Mouse (Mus musculus): ENCODE data around the gene Klhl40.

The Klhl40 gene

DNA sequence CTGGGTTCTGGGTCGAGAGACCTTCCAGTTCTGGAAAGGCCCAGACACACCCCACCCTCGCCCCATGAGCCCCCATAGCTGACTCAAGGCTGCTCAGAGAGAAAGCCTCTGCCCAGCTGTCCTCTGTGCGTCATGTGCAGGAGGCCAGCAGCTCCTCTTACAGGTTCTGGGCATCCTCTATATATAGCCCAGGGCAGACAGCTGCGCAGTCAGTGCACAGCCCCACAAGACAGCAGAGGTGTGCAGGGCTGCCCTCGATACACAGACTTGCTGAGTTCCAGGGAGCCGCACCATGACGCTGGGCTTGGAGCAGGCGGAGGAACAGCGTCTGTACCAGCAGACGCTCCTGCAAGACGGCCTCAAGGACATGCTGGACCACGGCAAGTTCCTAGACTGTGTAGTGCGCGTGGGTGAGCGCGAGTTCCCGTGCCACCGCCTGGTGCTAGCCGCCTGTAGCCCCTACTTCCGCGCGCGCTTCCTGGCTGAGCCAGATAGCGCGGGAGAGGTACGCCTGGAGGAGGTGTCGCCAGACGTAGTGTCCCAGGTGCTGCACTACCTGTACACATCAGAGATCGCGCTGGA, at the start of gene Klhl40:
Klhl40 (plus strand) TSS at position 124 of the 582 bp plus-strand sequence.
- no peak for DNase-seq (ENCODE audit: low spot score in 2 of 2)

DNA sequence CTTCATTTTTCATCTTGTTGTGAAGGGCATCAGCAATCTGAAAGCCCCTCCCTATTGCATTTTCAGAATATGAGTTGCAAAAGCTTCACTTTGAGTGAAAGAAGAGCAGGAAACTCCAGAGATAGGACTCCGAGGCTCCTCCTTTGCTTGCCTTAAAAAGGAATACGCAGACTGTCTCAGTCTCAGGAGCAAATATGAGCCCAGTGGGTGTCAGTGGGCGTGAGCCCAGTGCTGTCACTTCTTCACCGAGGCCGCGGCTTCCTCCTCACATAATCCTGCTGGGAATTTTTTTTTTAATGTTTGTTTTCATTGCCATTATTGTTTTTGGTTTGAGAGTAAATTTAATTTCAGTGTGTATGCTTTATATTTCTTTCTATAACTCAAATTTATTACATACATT, 36.9 kb upstream of the Klhl40 start:
- DNase-seq (ENCODE audit: low spot score in 2 of 2), result no peak

DNA sequence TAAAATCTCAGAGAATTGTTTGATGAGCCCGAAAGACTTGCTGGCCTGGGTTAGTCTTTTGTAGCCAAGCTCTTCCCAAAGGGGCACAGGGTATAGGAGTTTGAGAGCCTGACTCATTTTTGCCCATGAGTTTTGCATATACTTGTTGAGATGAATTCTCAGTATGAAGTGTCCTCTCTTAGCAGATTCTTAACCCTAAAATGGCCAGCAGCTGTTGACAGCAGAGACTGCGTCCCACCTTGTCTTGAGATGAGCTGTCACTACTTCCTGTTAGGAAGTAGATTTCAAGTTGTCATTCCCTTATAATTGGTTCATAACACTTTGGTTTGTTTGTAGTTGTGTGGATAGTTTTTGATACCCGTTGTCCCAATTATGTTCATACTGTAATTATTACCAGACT, 36.2 kb upstream of the Klhl40 start:
- DNase-seq (ENCODE audit: low spot score in 2 of 2), result no peak

- DNase-seq (ENCODE audit: low spot score in 2 of 2), result no peak
Measured at GRCm38 (mm10) chr9:121744051-121744450, 33.4 kb upstream of the Klhl40 start.

DNA sequence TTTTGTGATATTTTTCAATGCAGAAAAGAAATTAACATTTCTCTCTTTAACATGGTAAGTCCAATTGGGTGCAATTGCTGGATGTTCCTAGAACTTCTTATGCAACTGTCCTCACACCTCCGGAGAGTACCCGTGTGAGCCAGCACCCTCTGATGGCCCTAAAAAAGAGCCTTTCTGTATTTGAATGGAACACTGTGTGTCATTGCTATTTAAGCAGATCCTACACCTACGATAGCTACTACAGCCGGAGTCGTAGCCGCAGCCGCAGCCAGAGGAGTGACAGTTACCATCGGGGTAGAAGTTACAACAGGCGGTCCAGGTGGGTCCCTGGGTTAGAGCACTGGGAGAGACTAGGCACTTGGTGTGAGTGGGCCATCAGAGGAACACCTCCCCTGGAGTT, 24.6 kb upstream of the Klhl40 start:
- DNase-seq (ENCODE audit: low spot score in 2 of 2), result no peak

DNA sequence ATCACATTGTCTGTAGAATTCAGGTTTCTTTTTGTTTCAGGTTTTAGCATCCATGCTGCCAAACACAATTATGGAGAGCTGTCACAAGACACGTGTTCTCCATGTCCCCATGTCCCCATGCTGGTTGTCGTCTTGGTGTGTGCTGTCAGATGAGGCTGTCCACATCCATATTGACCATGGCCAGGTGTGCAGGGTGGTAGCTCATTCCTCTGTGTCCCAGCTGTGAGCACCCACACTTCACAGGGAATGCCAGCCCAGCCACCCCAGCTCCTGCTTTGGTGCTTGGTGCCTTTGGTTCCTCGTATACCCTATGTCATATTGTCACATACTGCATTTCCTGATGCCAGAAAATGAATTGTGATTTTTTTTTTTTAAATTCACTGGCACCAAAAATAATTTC, 22.8 kb upstream of the Klhl40 start:
- no peak for DNase-seq (ENCODE audit: low spot score in 2 of 2)

DNA sequence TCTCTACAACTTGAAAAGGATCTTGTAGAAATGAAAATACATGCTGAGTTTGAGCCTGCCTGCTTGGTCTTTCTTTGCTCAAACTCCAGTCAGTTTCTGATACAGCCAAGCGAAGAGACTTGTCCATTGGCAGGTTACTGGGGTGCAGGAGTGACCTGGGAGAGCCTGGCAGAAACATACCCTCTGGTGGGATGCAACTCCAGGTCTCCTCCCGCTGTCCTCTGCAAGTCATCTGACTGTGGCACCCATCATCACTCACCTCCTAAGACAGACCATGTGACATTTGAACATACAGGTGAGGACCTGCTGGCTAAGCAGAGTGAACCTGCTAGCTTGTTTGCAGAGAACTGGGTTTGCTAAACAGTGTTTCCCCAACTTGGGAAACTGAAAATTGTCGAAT, 20.6 kb upstream of the Klhl40 start:
- DNase-seq (ENCODE audit: low spot score in 2 of 2), result no peak

GRCm38 (mm10) chr9:121757432-121757831, 20.0 kb upstream of the Klhl40 start:
- DNase-seq (ENCODE audit: low spot score in 2 of 2), result no peak

DNA sequence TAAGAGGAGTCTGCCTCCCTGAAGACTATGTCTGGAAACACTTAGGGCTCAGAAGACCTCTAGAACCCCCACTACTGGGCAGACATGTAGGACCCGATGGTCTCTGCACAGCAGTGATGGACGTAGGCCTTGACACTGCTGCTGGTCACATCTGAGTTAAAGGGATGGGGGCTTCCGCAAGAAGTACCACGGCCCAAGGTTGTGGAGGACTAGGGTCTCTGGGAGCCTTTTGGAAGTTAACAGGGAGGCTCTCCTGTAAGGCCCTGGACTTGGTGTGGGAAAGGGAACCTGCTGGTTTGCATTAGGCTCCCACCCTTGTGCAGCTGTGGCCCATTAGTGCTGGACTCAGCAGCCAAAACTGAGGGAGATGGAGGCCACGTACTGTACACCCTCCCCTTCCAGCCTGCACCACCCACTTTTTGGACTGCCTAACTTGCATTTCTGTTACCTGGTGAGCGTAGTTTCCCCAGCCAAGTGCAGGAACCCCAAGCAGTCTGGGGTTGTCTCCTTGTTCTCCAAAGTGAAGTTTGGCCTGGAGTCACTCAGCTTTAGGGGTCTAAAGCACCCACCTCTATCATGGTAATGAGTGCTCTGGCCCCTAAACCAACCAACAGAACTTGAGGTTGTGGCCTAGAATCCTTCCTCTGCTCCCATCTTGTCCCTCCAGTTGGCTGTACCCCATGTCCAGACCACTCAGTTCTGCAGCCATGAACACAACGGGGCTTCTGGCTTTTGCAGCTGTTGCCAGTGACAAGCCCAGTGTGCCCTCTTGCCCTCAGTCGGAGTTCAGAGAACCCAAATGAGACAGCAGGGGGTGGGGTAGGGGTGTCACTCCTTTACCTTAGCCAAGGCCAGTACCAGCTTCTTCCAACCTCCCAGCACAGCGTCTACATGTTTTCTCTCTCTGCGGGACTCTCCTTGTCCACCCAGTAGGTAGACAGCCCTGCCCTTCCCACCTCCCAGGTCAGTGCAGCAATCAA, 19.3 kb upstream of the Klhl40 start:
- DNase-seq (ENCODE audit: low spot score in 2 of 2), result no peak

DNA sequence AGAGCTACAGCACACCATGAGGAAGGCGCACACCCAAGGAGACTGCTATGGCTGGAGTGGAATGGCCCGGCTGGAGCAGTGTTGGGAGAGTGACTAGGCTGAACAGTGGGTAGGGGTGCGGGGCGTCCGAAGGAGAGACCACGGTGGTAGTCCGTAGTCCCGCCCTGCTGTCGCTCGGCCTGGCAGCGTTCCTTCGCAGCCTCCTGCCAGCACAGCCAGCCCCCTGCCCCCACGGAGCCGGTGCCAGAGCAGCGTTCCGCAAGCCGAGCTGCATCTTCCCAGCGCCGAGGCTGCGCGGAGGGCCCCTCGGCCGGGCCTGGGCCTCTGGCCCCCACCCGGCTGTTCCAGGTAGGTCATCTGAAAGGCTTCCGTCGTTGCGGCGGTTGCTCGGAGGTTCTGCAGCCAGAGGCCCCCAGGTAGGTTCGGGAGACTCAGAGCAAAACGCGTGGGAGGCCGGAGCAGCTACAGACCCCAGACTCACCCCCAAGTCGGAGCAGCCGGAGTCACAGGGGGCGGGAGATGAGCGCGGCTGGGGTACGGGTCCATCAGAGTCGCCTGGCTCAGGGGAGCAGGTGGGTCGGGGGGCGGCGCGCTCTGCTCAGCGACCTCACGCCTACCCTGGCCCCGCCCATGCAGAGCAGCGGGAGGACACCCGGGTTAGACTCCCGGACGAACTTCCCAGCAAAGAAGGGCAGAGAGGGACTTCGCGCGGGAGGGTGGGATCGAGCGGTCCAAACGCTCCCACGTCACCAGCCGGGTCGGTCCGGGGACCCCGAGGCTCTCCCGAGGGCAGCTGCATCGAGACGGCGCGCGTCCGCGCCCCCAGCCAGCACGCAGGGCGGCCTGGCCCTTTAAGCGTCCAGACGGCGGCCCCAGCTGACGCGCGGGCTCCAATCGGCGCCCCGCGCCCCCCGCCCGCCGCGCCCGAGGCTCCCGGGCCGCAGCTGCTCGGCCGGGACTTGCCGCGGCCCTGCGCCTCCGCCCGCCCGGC, 18.0 kb upstream of the Klhl40 start, which contains the start of gene Zfp651:
Zfp651 (plus strand) TSS at position 240 of the 991 bp plus-strand sequence.
- no peak for DNase-seq (ENCODE audit: low spot score in 2 of 2)

DNA sequence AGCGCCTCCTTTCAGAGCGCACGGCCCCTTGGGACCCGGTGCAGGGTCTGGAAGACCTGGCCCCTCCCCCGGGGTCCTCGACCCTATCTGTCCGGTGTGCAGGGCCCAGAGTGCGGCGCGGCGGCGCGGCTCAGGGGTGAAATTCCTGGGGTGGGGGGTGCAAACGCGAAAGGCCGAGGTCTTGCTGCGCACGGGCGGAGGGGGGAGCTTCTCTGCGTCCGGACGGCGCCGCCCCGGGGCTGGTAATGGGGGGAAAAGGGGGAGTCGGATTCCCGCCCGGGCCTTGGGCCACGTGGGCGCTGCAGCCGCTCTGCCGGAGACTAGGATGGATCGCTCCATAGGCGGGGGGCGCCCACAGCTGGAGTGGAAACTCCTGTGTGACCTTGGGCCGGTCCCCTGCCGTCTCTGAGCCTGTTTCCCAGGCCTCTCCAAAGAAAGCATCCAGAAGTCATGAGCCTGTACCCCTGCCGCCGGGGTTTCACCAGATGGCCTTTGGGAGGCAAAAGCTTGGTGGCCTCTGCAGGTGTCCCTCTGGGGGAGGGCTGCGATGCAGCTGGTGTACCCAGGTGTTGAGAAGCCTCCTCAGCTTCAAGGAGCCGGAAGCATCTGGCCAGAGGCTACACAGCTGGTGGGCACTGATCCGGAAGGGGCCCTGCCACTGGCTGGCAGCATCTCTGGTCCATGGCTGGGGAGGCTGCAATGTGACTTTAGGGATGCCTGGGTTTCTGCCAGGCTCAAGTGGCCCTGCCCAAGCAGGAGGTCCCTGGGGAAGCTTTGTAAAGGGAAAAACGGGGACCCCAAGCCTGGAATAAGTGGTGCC, 16.9 kb upstream of the Klhl40 start:
- DNase-seq (ENCODE audit: low spot score in 2 of 2), result peak; percentile 42 to 49

GRCm38 (mm10) chr9:121761091-121761665, 16.2 kb upstream of the Klhl40 start:
- DNase-seq (ENCODE audit: low spot score in 2 of 2), result no peak

GRCm38 (mm10) chr9:121761787-121762186, 15.6 kb upstream of the Klhl40 start:
- no peak for DNase-seq (ENCODE audit: low spot score in 2 of 2)

DNA sequence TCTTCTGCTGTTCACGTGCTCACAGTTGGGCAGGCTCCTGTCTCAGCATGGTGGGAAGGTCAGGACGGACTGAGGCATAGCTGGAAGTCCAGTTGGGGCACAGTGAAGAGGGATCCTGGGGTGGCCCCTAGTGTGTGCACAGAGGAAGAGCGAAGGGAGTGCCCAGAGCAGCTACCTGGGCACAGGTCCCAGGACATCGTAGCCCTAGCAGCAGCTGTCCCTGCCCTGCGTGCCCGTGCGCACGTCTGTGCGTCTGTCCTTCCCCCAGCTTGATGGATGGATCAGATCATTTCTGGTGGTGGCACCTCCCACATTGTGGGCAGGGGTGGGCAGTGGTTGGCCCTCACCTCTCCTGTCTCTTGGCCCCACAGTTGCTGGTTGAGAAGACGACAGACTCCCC, 15.2 kb upstream of the Klhl40 start:
- DNase-seq (ENCODE audit: low spot score in 2 of 2), result no peak

DNA sequence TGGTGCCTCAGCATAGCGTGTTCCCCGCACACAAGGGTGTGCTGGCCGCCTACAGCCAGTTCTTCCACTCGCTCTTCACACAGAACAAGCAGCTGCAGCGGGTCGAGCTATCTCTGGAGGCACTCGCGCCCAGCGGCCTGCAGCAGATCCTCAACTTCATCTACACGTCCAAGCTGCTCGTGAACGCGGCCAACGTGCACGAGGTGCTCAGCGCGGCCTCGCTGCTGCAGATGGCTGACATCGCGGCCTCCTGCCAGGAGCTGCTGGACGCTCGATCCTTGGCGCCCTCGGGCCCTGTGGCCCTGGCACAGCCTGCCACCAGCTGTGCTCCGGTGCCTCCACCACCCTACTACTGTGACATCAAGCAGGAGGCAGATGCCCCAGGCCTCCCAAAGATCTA, 14.6 kb upstream of the Klhl40 start:
- DNase-seq (ENCODE audit: low spot score in 2 of 2), result no peak

- no peak for DNase-seq (ENCODE audit: low spot score in 2 of 2)
Measured at GRCm38 (mm10) chr9:121763716-121764115, 13.7 kb upstream of the Klhl40 start.

DNA sequence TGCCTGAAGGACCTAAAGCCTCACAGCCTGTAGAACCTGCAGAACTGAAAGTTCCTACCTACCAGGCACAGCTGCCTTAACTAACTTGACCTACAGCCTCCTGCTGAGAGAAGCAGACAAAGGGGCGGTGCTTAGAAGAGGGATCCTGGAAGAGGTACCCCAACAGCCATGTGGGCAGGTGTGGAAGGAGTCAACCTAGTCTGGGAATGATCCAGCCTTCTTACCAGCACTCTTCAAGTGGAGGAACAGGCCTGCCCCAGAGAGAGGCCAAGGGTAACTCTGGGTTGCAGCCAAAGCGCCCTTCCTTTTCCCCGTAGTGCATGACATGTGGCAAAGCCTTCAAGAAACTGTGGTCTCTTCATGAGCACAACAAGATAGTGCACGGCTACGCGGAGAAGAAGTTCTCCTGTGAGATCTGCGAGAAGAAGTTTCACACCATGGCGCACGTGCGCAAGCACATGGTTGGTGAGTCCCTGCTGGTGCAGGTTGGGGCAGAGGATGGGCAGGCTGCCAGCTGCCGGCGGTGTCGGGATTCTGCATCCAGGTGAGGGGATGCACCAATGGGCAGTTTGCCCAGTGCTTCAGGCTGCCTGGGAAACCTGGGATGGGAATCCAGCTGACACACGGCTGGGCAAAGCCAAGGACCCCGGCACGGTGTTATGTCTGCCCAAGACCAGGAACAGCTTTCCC, 12.1 kb upstream of the Klhl40 start:
- DNase-seq (ENCODE audit: low spot score in 2 of 2), result no peak

DNA sequence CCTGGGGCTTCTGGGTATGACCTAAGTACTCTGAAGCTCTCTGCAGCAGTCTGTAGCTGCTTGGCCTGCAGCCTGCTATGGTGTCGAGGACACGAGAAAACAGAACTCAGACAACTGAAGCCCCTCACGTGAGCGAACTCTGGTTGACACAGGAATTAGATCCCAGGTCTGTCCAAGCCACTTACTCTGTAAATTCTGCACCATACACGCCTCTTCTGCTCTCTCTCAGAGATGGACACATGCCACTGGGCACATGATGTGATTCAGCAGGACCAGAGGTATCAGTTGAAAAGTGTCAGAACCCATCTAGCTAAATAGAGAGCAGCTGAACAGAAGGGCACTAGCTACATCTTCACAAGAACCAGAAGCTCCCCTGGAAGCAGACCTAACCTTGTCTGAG, 5.0 kb upstream of the Klhl40 start:
- DNase-seq (ENCODE audit: low spot score in 2 of 2), result no peak

DNA sequence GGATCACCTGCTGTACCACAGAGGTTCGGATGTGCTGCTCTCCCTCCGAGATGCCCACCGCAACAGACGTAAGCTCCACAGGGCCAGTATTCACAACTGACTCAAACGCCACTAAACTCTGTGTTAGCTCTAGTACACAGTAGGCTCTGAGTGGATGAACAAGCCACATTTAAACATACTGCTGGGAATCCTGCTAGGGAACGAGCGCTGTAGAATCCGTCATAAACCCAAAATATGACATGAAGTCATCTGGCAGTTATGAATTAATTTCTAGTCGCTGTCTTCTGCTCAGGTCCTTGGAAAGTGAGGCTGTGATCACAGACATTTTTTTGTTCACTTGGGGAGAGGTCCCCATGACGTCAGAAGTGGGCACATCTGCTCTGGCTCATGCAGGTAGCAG, 1.5 kb upstream of the Klhl40 start:
- DNase-seq (ENCODE audit: low spot score in 2 of 2), result no peak

GRCm38 (mm10) chr9:121776511-121776910, 896 bp upstream of the Klhl40 start:
- no peak for DNase-seq (ENCODE audit: low spot score in 2 of 2)

All from thymus, postnatal 10 days (tissue).